Mouse (Mus musculus) midbrain, embryonic 14.5 days (tissue): Measurements from ENCODE around the gene Slc12a8. TPM values are rescaled to one million over a fixed set of nuclear protein-coding genes. Genes with fewer than 3 reads are reported as not detected.

ENCODE experiments used
- ATAC-seq: fragments of 200-750 bp; cut with Nextera tagmentation; 2 replicates; pipeline ENCODE4 v1.8.0; 2017; ENCODE audit warnings: moderate number of reproducible peaks, moderate library complexity; ENCODE audit not compliant: low FRiP score, low TSS enrichment
- DNase-seq: peaks from one replicate; pipeline ENCODE4 v3.0.0-alpha.2; 2015
- H3K27ac ChIP-seq: fragments of 300-500 bp; sonication (generic); replicated peaks from 2 replicates; pipeline ENCODE4 v1.5.1; 2014; ENCODE audit warnings: mild to moderate bottlenecking, low read depth, low read length, moderate library complexity
- H3K27me3 ChIP-seq: fragments of 300-500 bp; sonication (generic); 2 replicates; pipeline ENCODE4 v1.6.1; 2014; ENCODE audit warnings: low read length, control low read depth, mixed read lengths; ENCODE audit not compliant: control insufficient read depth, insufficient read depth
- H3K36me3 ChIP-seq: fragments of 300-500 bp; sonication (generic); 2 replicates; pipeline ENCODE4 v1.6.1; 2014; ENCODE audit warnings: low read length, control low read depth; ENCODE audit not compliant: control insufficient read depth, insufficient read depth
- H3K4me1 ChIP-seq: fragments of 300-500 bp; sonication (generic); 2 replicates; pipeline ENCODE4 v1.6.1; 2014; ENCODE audit warnings: mild to moderate bottlenecking, antibody characterized with exemption, low read length, control low read depth; ENCODE audit not compliant: control insufficient read depth, insufficient read depth
- H3K4me2 ChIP-seq: fragments of 300-500 bp; sonication (generic); 2 replicates; pipeline ENCODE4 v1.6.1; 2014; ENCODE audit warnings: mild to moderate bottlenecking, low read length, moderate library complexity
- H3K4me3 ChIP-seq: fragments of 300-500 bp; sonication (generic); replicated peaks from 2 replicates; pipeline ENCODE4 v1.5.1; 2014; ENCODE audit warnings: low read depth, low read length
- H3K9ac ChIP-seq: fragments of 300-500 bp; sonication (generic); replicated peaks from 2 replicates; pipeline ENCODE4 v1.6.1; 2014; ENCODE audit warnings: mild to moderate bottlenecking, low read length, moderate library complexity
- H3K9me3 ChIP-seq: fragments of 300-500 bp; sonication (generic); 2 replicates; pipeline ENCODE4 v1.6.1; 2016; ENCODE audit warnings: low read length, control low read depth, mixed read lengths; ENCODE audit not compliant: control insufficient read depth
- WGBS: fragments of 180-500 bp; shearing (Covaris S2); extraction: QIAGEN DNeasy Blood & Tissue Kit; methylation state at CpG from one replicate; pipeline ENCODE4 v1.1.7; 2014; 5-methylcytosine and 5-hydroxymethylcytosine counted together
- polyA plus RNA-seq: library from polyadenylated mRNA; unstranded; fragments of >200 nt; fragmentation: Nextera tagmentation; extraction: Ambion mirVana; gene quantifications from 2 replicates; pipeline ENCODE4 v1.2.1, GENCODE M21; 2014

Gene Slc12a8
- polyA plus RNA-seq, 1 experiment from 2014 or later, result 0.80 TPM

DNA sequence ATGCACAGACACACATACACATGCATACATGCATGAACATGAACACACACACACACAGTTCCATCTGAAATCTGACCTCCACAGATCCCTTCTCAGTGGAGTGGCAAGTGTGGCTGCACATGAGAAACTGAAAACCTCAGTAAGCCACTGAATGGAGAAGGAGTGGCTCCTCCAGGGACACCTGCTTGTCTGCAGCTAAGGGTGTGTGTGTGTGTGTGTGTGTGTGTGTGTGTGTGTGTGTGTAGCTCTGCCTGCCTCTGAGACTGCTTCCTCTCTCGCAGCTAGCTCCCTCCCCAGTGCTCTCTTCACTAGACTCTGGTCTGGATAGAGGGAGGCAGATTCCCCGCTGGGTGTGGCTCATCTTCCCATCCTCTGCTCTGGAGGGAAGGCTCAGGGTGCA, 92.4 kb downstream of the Slc12a8 start:
- no peak for ATAC-seq

GRCm38 (mm10) chr16:33610466-33610865, 93.3 kb downstream of the Slc12a8 start:
- Histone ChIP-seq H3K36me3 (no peaks in the 10 kb centered on the region), H3K27ac (no peak overlapping the region), H3K9ac (no peak overlapping the region), H3K4me1 (peaks cover 15% of the 10 kb centered on the region; the same call in 1 of the 2 replicates), H3K27me3 (no peaks in the 10 kb centered on the region), H3K4me3 (no peak overlapping the region), H3K4me2 (no peak overlapping the region), H3K9me3 (no peaks in the 10 kb centered on the region)
- DNase-seq, result no peak
- no peak for ATAC-seq
- 81% methylated on average over 7 of the region's 7 CpGs for WGBS

More for the DNA sequence above, 92.4 kb downstream of the Slc12a8 start:
- Histone ChIP-seq H3K9me3 (no peaks in the 10 kb centered on the region), H3K4me1 (peaks cover 20% of the 10 kb centered on the region; the same call in 1 of the 2 replicates), H3K4me2 (no peak overlapping the region), H3K4me3 (no peak overlapping the region), H3K27ac (no peak overlapping the region), H3K36me3 (no peaks in the 10 kb centered on the region), H3K9ac (no peak overlapping the region), H3K27me3 (no peaks in the 10 kb centered on the region)
- WGBS, result 55% methylated on average over 2 of the region's 2 CpGs
- DNase-seq, result no peak

- WGBS, result 74% methylated on average over 8 of the region's 8 CpGs
These were observed 94.2 kb downstream of the Slc12a8 start for GRCm38 (mm10) chr16:33611291-33611690.

DNA sequence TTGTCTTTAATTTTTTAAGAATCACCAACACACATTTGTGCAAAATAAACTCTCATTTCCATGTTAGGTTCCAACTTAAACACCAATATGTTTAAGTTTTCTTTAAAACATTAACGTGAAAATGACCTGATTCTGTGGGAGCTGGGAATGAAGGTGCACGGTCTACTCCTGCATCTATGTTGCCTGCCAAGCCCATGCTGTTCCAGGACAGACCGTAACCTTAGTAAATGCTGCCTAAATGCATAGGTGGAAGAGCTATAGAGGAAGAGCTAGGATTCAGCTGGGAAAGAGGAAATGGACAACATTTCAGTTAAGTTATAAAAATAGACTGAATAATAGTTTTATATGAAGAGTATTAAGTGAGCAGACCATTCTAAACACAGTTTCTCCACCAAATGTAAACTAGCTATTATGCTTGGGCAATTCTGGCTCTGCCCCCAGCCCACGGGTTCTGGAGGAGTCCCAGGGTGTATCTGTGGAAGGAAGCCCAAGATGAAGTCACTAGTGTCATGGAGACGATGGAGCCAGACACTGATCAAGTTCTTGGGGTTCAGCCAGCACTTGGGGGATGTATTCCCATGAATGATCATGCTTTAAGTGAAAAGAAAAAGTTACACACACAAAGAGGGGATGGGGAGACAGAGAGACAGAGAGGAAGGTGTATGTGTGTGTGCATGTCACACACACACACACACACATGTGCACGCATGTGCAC, 95.1 kb downstream of the Slc12a8 start:
- Histone ChIP-seq H3K36me3 (no peaks in the 10 kb centered on the region), H3K9me3 (no peaks in the 10 kb centered on the region), H3K4me3 (no peak overlapping the region), H3K9ac (no peak overlapping the region), H3K27me3 (no peaks in the 10 kb centered on the region), H3K4me2 (no peak overlapping the region), H3K27ac (no peak overlapping the region), H3K4me1 (no peaks in the 10 kb centered on the region)
- WGBS, result 88% methylated on average over 6 of the region's 6 CpGs
- DNase-seq, result no peak
- ATAC-seq, result no peak

More at GRCm38 (mm10) chr16:33611291-33611690, 94.2 kb downstream of the Slc12a8 start:
- H3K27ac ChIP-seq, result no peak overlapping the region
- DNase-seq, result no peak
- H3K27me3 ChIP-seq, result no peaks in the 10 kb centered on the region
- H3K4me1 ChIP-seq, result peaks cover 7% of the 10 kb centered on the region; the same call in 1 of the 2 replicates
- no peak overlapping the region for H3K4me2 ChIP-seq
- ATAC-seq, result no peak
- H3K9ac ChIP-seq, result no peak overlapping the region
- no peak overlapping the region for H3K4me3 ChIP-seq
- H3K36me3 ChIP-seq, result no peaks in the 10 kb centered on the region
- H3K9me3 ChIP-seq, result no peaks in the 10 kb centered on the region

GRCm38 (mm10) chr16:33615986-33616385, 98.9 kb downstream of the Slc12a8 start:
- Histone ChIP-seq H3K9ac (no peak overlapping the region), H3K36me3 (no peaks in the 10 kb centered on the region), H3K9me3 (no peaks in the 10 kb centered on the region), H3K4me2 (no peak overlapping the region), H3K27me3 (no peaks in the 10 kb centered on the region), H3K4me1 (no peaks in the 10 kb centered on the region), H3K27ac (no peak overlapping the region), H3K4me3 (no peak overlapping the region)
- WGBS, result 55% methylated on average over 3 of the region's 3 CpGs
- no peak for DNase-seq
- ATAC-seq, result no peak

GRCm38 (mm10) chr16:33621836-33622235, 104.7 kb downstream of the Slc12a8 start:
- Histone ChIP-seq H3K4me2 (no peak overlapping the region), H3K36me3 (no peaks in the 10 kb centered on the region), H3K27ac (no peak overlapping the region), H3K4me3 (no peak overlapping the region), H3K4me1 (no peaks in the 10 kb centered on the region), H3K9ac (no peak overlapping the region), H3K27me3 (no peaks in the 10 kb centered on the region), H3K9me3 (no peaks in the 10 kb centered on the region)
- DNase-seq (no peak), ATAC-seq (no peak)
- WGBS, result 74% methylated on average over 3 of the region's 3 CpGs

- H3K4me2 ChIP-seq, result no peak overlapping the region
- H3K9ac ChIP-seq, result no peak overlapping the region
- ATAC-seq (no peak), DNase-seq (no peak)
- H3K4me1 ChIP-seq, result no peaks in the 10 kb centered on the region
- WGBS, result 95% methylated on average over 9 of the region's 9 CpGs
- no peaks in the 10 kb centered on the region for H3K9me3 ChIP-seq
- H3K27ac ChIP-seq, result no peak overlapping the region
- H3K4me3 ChIP-seq, result no peak overlapping the region
- H3K27me3 ChIP-seq, result no peaks in the 10 kb centered on the region
- no peaks in the 10 kb centered on the region for H3K36me3 ChIP-seq
These were observed 107.5 kb downstream of the Slc12a8 start for GRCm38 (mm10) chr16:33624586-33624985.

DNA sequence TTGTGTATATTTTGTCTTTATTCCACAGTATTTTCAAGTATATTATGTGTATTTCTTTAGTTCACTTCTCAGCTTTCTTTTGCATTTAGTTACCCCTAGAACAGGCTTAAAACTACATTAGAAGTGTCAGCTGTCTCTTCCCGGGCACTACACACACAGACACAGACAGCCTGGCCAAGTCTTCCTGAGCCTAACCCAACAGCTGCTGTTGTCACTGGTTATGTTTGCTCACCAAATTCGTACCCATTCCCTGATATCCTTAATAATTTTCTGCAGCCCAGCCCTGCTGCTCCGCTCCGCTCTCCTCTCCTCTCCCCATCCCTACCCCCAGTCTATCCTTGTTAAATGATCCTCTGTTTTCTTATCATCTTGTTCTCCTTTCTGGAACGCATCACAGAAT, 112.4 kb downstream of the Slc12a8 start:
- 87% methylated on average over 5 of the region's 5 CpGs for WGBS
- no peak for ATAC-seq

More for the DNA sequence above, 112.4 kb downstream of the Slc12a8 start:
- Histone ChIP-seq H3K9me3 (peaks cover 3% of the 10 kb centered on the region; the same call in 1 of the 2 replicates), H3K27me3 (no peaks in the 10 kb centered on the region), H3K9ac (no peak overlapping the region), H3K36me3 (no peaks in the 10 kb centered on the region), H3K4me3 (no peak overlapping the region), H3K4me2 (no peak overlapping the region), H3K27ac (no peak overlapping the region), H3K4me1 (no peaks in the 10 kb centered on the region)
- DNase-seq, result no peak
